Mouse (Mus musculus): ENCODE results near the gene Stk19. TPM values are rescaled to one million over a fixed set of nuclear protein-coding genes. Genes with fewer than 3 reads are reported as not detected.
"Not testable (repeated sequence)": the region's sequence is repeated elsewhere in the genome, so short reads cannot be mapped to it uniquely, and the experiment has no call there.

The Stk19 gene
- polyA plus RNA-seq, 1 experiment, result 17.9 TPM

- Histone ChIP-seq H3K27ac (ENCODE audit: insufficient read depth, low read length) (no peak overlapping the region), H3K4me3 (ENCODE audit: insufficient read depth, low read length) (no peak overlapping the region), H3K4me1 (ENCODE audit: control insufficient read depth, insufficient read depth, low read length) (0 out of 2 replicates have a peak, but pooled peaks cover 3% of the 10 kb centered on the region)
- TF ChIP-seq POLR2A (IDR thresholded peaks at IDR 0.05; ENCODE audit: low read depth, low read length) (no peak), CTCF (IDR thresholded peaks at IDR 0.05; ENCODE audit: borderline replicate concordance, insufficient read depth, low read length) (no peak)
These were observed 10.9 kb upstream of the Stk19 start for GRCm38 (mm10) chr17:34847615-34848014.

- Histone ChIP-seq H3K4me1 (ENCODE audit: control insufficient read depth, insufficient read depth, low read length) (0 out of 2 replicates have a peak, but pooled peaks cover 3% of the 10 kb centered on the region), H3K27ac (ENCODE audit: insufficient read depth, low read length) (no peak overlapping the region), H3K4me3 (ENCODE audit: insufficient read depth, low read length) (no peak overlapping the region)
- TF ChIP-seq CTCF (IDR thresholded peaks at IDR 0.05; ENCODE audit: borderline replicate concordance, insufficient read depth, low read length), result no peak
- TF ChIP-seq POLR2A (IDR thresholded peaks at IDR 0.05; ENCODE audit: low read depth, low read length), result no peak
These were observed 10.4 kb upstream of the Stk19 start for GRCm38 (mm10) chr17:34847192-34847591.

- Histone ChIP-seq H3K27ac (ENCODE audit: insufficient read depth, low read length) (no peak overlapping the region), H3K4me1 (ENCODE audit: control insufficient read depth, insufficient read depth, low read length) (no peaks in the 10 kb centered on the region), H3K4me3 (ENCODE audit: insufficient read depth, low read length) (no peak overlapping the region)
- TF ChIP-seq CTCF (IDR thresholded peaks at IDR 0.05; ENCODE audit: borderline replicate concordance, insufficient read depth, low read length) (no peak), POLR2A (IDR thresholded peaks at IDR 0.05; ENCODE audit: low read depth, low read length) (no peak)
These were observed 8.1 kb upstream of the Stk19 start for GRCm38 (mm10) chr17:34844884-34845283.

- Histone ChIP-seq H3K27ac (ENCODE audit: insufficient read depth, low read length) (no peak overlapping the region), H3K4me3 (ENCODE audit: insufficient read depth, low read length) (no peak overlapping the region), H3K4me1 (ENCODE audit: control insufficient read depth, insufficient read depth, low read length) (peaks cover 4% of the 10 kb centered on the region)
- TF ChIP-seq CTCF (IDR thresholded peaks at IDR 0.05; ENCODE audit: borderline replicate concordance, insufficient read depth, low read length) (no peak), POLR2A (IDR thresholded peaks at IDR 0.05; ENCODE audit: low read depth, low read length) (no peak)
These were observed 4.1 kb upstream of the Stk19 start for GRCm38 (mm10) chr17:34840736-34841307.

GRCm38 (mm10) chr17:34838785-34839184 is 2.0 kb upstream of the Stk19 start:
- H3K4me3 ChIP-seq (ENCODE audit: insufficient read depth, low read length), result no peak overlapping the region
- H3K4me1 ChIP-seq (ENCODE audit: control insufficient read depth, insufficient read depth, low read length), result peaks cover 7% of the 10 kb centered on the region
- TF ChIP-seq POLR2A (IDR thresholded peaks at IDR 0.05; ENCODE audit: low read depth, low read length), result no peak
- TF ChIP-seq CTCF (IDR thresholded peaks at IDR 0.05; ENCODE audit: borderline replicate concordance, insufficient read depth, low read length), result no peak
- no peak overlapping the region for H3K27ac ChIP-seq (ENCODE audit: insufficient read depth, low read length)

- TF ChIP-seq POLR2A (IDR thresholded peaks at IDR 0.05; ENCODE audit: low read depth, low read length) (no peak), CTCF (IDR thresholded peaks at IDR 0.05; ENCODE audit: borderline replicate concordance, insufficient read depth, low read length) (no peak)
- peak overlapping the region; percentile 85 for H3K4me3 ChIP-seq (ENCODE audit: insufficient read depth, low read length)
- H3K27ac ChIP-seq (ENCODE audit: insufficient read depth, low read length), result 0 out of 2 replicates have a peak overlapping the region, but pooled peaks have one; percentile 26
- H3K4me1 ChIP-seq (ENCODE audit: control insufficient read depth, insufficient read depth, low read length), result peaks cover 7% of the 10 kb centered on the region
These were observed 949 bp upstream of the Stk19 start for GRCm38 (mm10) chr17:34837464-34838324.

- H3K4me3 ChIP-seq (ENCODE audit: insufficient read depth, low read length), result peak overlapping the region; percentile 85
- peaks cover 7% of the 10 kb centered on the region for H3K4me1 ChIP-seq (ENCODE audit: control insufficient read depth, insufficient read depth, low read length)
- peak overlapping the region; percentile 75 for H3K27ac ChIP-seq (ENCODE audit: insufficient read depth, low read length)
- TF ChIP-seq POLR2A (IDR thresholded peaks at IDR 0.05; ENCODE audit: low read depth, low read length) (no peak), CTCF (IDR thresholded peaks at IDR 0.05; ENCODE audit: borderline replicate concordance, insufficient read depth, low read length) (no peak)
These were observed 440 bp downstream of the Stk19 start for GRCm38 (mm10) chr17:34836155-34836855.

GRCm38 (mm10) chr17:34830776-34831175 is 6.0 kb downstream of the Stk19 start:
- not testable (repeated sequence) for H3K27ac ChIP-seq (ENCODE audit: insufficient read depth, low read length); H3K4me3 ChIP-seq (ENCODE audit: insufficient read depth, low read length); H3K4me1 ChIP-seq (ENCODE audit: control insufficient read depth, insufficient read depth, low read length)

GRCm38 (mm10) chr17:34814818-34815370 is 21.9 kb downstream of the Stk19 start:
- Histone ChIP-seq H3K4me3 (ENCODE audit: insufficient read depth, low read length) (no peak overlapping the region), H3K4me1 (ENCODE audit: control insufficient read depth, insufficient read depth, low read length) (no peaks in the 10 kb centered on the region), H3K27ac (ENCODE audit: insufficient read depth, low read length) (no peak overlapping the region)
- TF ChIP-seq POLR2A (IDR thresholded peaks at IDR 0.05; ENCODE audit: low read depth, low read length) (no peak), CTCF (IDR thresholded peaks at IDR 0.05; ENCODE audit: borderline replicate concordance, insufficient read depth, low read length) (no peak)

Data from embryonic fibroblast, embryonic 13.5 days (primary cell).